Mouse (Mus musculus) intestine, embryonic 14.5 days (tissue): ENCODE data around the gene Raet1e. TPM values are rescaled to one million over a fixed set of nuclear protein-coding genes. Genes with fewer than 3 reads are reported as not detected.
"Not testable (repeated sequence)": the region's sequence is repeated elsewhere in the genome, so short reads cannot be mapped to it uniquely, and the experiment has no call there.

Experiments used
- ATAC-seq: fragments of 200-750 bp; cut with Nextera tagmentation; replicated peaks from 2 replicates; pipeline ENCODE4 v1.8.0; 2017; ENCODE audit warnings: low read depth, moderate number of reproducible peaks, moderate TSS enrichment, moderate library complexity; ENCODE audit not compliant: low FRiP score, low TSS enrichment
- DNase-seq: peaks from one replicate; pipeline ENCODE4 v3.0.0-alpha.2; 2018; ENCODE audit warnings: low spot score
- H3K27ac ChIP-seq: fragments of 300-500 bp; sonication (generic); 2 replicates; pipeline ENCODE4 v1.5.1; 2014; ENCODE audit warnings: low read depth, mild to moderate bottlenecking, control low read depth
- H3K27me3 ChIP-seq: fragments of 300-500 bp; sonication (generic); replicated peaks from 2 replicates; pipeline ENCODE4 v1.6.1; 2014; ENCODE audit warnings: low read length, control low read depth; ENCODE audit not compliant: control insufficient read depth, insufficient read depth
- H3K36me3 ChIP-seq: fragments of 300-500 bp; sonication (generic); 2 replicates; pipeline ENCODE4 v1.6.1; 2014; ENCODE audit warnings: low read length, control low read depth; ENCODE audit not compliant: control insufficient read depth, insufficient read depth
- H3K4me1 ChIP-seq: fragments of 300-500 bp; sonication (generic); replicated peaks from 2 replicates; pipeline ENCODE4 v1.6.1; 2014; ENCODE audit warnings: low read length, control low read depth, mixed read lengths; ENCODE audit not compliant: control insufficient read depth, insufficient read depth
- H3K4me2 ChIP-seq: fragments of 300-500 bp; sonication (generic); 2 replicates; pipeline ENCODE4 v1.6.1; 2014; ENCODE audit warnings: low read length
- H3K4me3 ChIP-seq: fragments of 300-500 bp; sonication (generic); 2 replicates; pipeline ENCODE4 v1.5.1; 2014; ENCODE audit warnings: low read depth, low read length, control low read depth, mixed read lengths
- H3K9ac ChIP-seq: fragments of 300-500 bp; sonication (generic); 2 replicates; pipeline ENCODE4 v1.6.1; 2014; ENCODE audit warnings: mild to moderate bottlenecking, low read length
- H3K9me3 ChIP-seq: fragments of 300-500 bp; sonication (generic); 2 replicates; pipeline ENCODE4 v1.6.1; 2016; ENCODE audit warnings: low read length, control low read depth; ENCODE audit not compliant: control insufficient read depth
- WGBS: fragments of 180-500 bp; shearing (Covaris S2); extraction: QIAGEN DNeasy Blood & Tissue Kit; methylation state at CpG from one replicate; pipeline ENCODE4 v1.1.7; 2014; 5-methylcytosine and 5-hydroxymethylcytosine counted together
- polyA plus RNA-seq: library from polyadenylated mRNA; unstranded; fragments of >200 nt; fragmentation: Nextera tagmentation; extraction: Ambion mirVana; gene quantifications from 2 replicates; pipeline ENCODE4 v1.2.1, GENCODE M21; 2014

Raet1e gene
- polyA plus RNA-seq, 1 experiment from 2014 or later: 4.7 TPM

DNA sequence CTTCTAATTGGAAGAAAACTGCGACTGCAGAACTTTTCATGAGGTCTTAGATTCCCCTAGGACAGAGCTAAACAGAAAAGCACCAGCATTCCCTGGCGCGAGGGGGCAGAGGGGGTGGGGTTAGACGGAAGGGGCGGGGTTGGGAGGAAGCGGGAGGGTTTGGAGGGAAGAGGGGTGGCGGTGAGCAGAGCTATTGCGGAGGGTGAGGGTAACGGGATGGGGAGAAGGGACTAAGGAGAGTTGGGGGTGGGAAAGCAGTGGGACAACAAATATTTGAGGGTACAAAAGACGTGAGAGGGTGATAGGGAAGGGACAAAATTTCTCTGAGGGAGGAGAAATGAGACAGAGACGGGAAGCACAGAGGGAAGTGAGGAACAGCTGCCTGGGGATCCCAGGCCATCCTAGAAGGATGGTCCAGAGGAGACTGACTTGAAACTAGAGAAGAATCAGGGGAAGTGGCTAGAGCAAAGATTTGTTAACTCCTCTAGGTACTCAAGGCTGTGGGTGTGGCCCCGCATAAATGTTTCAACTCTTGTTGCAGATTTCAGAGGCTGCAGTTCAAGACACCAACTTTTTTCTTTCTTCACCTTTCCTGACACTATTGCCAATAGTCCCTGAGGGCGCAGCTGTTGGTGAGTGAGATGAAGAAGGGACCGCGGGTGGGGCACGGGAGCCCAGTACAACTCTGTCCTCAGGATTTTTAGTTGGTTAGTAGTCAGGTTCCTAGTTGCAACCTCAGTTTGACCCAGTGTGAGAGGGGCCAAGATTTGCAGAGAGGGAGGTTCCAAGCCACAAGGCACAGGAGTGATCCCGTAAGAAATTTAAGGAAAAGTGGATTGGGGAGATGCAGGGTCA, 15.2 kb downstream of the Raet1e start:
- not testable (repeated sequence) for H3K9me3 ChIP-seq, H3K27ac ChIP-seq, H3K4me1 ChIP-seq, H3K36me3 ChIP-seq, H3K9ac ChIP-seq, H3K4me3 ChIP-seq, H3K27me3 ChIP-seq
- peak; percentile 54 for DNase-seq
- 16% methylated on average over 11 of the region's 17 CpGs for WGBS
- peak overlapping the region; percentile 33; the same call in 1 of the 2 replicates for H3K4me2 ChIP-seq
- ATAC-seq: peak; percentile 76; the same call in 1 of the 2 replicates

DNA sequence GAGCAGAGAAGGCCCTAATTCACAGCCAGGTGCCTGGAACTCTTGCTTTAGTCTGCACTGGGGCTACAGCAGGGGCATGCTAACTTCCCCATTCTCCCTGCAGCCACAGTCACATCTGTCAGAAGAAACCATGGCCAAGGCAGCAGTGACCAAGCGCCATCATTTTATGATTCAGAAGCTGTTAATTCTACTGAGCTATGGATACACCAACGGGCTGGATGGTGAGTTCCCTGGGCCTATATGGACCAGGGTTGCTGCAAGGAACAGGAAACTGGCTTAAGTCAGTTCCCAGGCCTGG, 15.8 kb downstream of the Raet1e start:
- not testable (repeated sequence) for ATAC-seq, DNase-seq, H3K27ac ChIP-seq, H3K4me2 ChIP-seq, H3K36me3 ChIP-seq, H3K9ac ChIP-seq, H3K9me3 ChIP-seq, H3K4me1 ChIP-seq, H3K27me3 ChIP-seq, H3K4me3 ChIP-seq
- WGBS: 62% methylated on average over 2 of the region's 2 CpGs

DNA sequence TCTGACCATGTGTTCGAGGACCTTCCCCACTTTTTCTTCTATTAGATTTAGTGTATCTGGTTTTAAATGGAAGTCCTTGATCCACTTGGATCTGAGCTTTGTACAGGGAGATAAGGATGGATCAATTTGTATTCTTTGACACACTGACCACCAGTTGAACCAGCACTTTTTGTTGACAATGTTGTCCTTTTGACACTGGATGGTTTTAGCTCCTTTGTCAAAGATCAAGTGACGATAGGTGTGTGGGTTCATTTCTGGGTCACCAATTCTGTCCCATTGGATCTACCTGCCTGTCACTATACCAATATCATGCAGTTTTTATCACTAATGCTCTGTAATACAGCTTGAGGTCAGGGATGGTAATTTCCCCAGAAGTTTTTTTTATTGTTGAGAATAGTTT, 18.1 kb downstream of the Raet1e start:
- not testable (repeated sequence) for H3K27me3 ChIP-seq, DNase-seq, H3K4me1 ChIP-seq, H3K4me2 ChIP-seq, H3K4me3 ChIP-seq, H3K9ac ChIP-seq, H3K36me3 ChIP-seq, H3K9me3 ChIP-seq, ATAC-seq, H3K27ac ChIP-seq
- WGBS: 76% methylated on average over 2 of the region's 2 CpGs

DNA sequence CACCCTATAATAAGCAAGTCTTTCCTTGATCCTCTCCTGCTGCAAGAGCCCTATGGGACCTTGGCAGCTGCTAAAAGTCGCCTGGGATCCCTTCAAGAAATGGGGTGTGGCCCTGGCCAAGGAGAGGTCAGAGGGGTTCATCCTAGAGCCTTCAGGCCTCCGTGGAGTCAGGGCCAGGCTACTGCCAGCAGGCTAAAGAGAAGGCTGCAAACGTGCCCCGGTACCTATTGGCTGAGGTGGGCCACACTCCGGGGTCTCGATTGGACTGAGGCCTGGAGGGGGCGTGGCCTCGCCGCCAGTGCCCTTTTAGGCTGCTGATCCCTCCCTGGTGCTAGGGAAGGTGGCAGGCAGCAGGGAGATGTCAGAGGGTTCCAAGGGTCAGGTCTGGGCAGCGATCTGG, 32.7 kb downstream of the Raet1e start:
- not testable (repeated sequence) for H3K27me3 ChIP-seq, H3K9me3 ChIP-seq, H3K9ac ChIP-seq, H3K36me3 ChIP-seq, H3K27ac ChIP-seq, DNase-seq, H3K4me2 ChIP-seq, H3K4me1 ChIP-seq, H3K4me3 ChIP-seq
- ATAC-seq: peak; percentile 70; the same call in 1 of the 2 replicates
- WGBS: 0% methylated on average over 6 of the region's 10 CpGs

DNA sequence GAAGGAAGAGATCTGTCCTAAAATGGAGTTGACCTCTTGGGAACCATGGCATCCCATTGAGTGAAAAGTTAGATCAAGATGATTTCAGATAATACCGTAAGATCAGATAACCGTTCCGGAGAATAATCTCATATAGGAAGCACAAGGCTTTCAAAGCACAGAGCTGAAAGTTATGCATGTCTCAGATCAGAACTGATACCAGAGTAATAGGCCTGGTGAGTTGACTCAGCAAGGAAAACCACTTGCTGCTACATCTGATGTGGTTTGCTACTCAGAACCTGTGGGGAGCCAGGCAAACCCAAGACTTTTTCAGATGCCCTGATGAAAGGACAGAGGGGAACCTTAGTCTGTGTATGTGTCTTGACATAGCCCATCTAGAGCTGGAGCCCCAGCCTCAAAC, 43.0 kb downstream of the Raet1e start:
- not testable (repeated sequence) for H3K4me2 ChIP-seq, H3K4me1 ChIP-seq, ATAC-seq, H3K9me3 ChIP-seq, H3K27me3 ChIP-seq, H3K4me3 ChIP-seq, H3K27ac ChIP-seq, H3K36me3 ChIP-seq, DNase-seq, H3K9ac ChIP-seq
- WGBS: no CpG with 5 or more reads among the region's 3 CpGs

DNA sequence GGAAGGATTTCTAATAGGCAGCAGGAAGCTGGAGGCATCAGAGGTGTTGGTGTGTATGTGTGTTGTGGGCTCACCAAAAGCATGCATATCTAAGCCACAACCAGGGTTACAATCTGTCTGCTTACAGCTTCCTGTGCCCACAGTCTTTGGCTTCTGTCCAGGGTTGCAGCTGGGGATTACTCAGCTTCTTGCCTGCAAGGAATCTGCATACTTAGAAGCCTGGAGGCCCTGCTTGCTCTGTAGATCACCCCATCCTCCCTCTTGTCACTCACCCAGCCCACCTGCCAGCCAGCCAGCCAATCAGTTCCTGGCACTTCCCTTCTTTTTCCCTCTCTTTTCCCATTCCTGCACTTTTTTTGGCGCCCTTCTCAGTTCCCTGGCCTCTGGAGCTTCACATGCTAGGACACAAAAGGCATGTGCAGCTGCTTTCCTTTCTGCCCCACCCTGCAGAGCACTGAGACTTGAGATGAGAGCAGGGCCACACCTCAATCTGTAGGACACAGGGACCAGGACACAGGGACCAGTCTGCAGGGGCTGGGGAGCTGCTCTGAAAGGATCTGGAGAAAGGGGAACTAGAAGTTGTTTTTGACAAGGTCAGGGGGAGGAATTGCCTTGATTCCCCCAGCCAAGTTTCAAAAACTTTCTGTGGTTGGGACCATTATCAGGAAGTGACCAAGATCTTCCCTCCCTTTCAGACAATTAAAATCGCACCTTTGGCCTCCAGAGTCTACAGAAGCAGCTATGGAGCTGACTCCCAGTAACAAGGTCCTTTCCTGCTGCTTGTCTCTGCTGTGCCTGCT, 44.6 kb downstream of the Raet1e start:
- ATAC-seq: not testable (repeated sequence)

DNA sequence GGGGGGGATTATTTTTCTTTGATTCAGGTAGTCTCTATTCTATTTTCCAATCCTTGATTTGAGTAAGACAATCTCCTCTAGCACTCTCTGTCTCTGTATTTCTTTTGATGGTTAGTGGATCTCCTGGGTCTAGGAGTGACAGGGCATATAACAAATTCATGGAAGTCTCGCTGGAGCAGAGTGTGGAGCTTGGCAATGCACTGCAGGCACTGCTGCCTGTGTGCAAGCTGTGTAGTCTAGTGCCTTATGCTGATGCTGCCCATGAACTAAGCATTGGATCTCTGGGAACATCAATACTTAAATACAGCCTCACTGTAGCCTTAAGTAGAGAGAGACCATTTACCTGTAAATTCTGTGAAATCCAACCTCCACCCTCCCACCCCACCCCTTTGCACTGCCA, 48.1 kb downstream of the Raet1e start:
- H3K27ac ChIP-seq, H3K4me2 ChIP-seq, DNase-seq, H3K9me3 ChIP-seq, ATAC-seq, H3K27me3 ChIP-seq, H3K4me1 ChIP-seq, H3K36me3 ChIP-seq, H3K9ac ChIP-seq, H3K4me3 ChIP-seq: not testable (repeated sequence)
- 67% methylated on average over 1 of the region's 1 CpGs for WGBS

More for the DNA sequence above, 44.6 kb downstream of the Raet1e start:
- not testable (repeated sequence) for H3K4me2 ChIP-seq, H3K4me1 ChIP-seq, H3K9me3 ChIP-seq, H3K36me3 ChIP-seq, H3K27me3 ChIP-seq, H3K27ac ChIP-seq, H3K9ac ChIP-seq, DNase-seq, H3K4me3 ChIP-seq
- WGBS: no CpG with 5 or more reads among the region's 2 CpGs

DNA sequence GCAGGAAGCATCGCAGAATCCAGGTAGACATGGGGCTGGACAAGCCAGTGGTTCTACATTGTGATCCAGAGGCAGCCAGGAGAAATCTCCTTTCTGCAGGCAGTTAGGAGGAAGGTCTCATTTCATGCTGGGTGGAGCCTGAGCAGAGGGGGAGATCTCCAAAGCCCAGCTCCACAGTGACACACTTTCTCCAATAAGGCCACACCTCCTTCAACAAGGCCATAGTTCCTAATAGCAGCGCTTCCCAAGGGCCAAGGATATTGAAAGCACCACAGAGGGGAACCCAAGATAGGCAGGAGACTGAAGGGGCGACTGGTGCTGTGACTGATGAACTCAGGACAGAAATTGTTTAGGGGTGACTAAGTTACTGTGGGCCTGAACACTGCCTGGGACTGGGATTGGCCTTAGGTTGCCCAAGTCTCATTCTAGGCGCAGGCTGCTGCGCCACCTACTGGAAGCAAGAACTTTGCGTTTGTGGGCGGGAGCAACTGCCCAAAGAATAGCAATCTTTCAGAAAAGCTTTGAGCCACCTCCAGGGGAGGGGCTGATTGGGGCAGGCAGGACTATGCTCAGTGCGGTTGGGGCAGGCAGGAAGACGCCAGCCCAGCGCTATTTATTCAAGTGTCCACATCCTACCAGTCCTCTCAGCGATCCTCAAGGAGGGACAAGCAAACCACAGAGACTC, 53.8 kb downstream of the Raet1e start:
- peak; percentile 82 for ATAC-seq
- 1% methylated on average over 7 of the region's 11 CpGs for WGBS
- H3K36me3 ChIP-seq: not testable (repeated sequence)

More for the DNA sequence above, 53.8 kb downstream of the Raet1e start:
- not testable (repeated sequence) for H3K9ac ChIP-seq, H3K27me3 ChIP-seq, H3K27ac ChIP-seq, DNase-seq, H3K4me1 ChIP-seq, H3K4me3 ChIP-seq, H3K4me2 ChIP-seq, H3K9me3 ChIP-seq
